ENCODE assay signal across 22 mouse cellular contexts in genomic region chr9:102981791-102982190, GRCm38 (mm10). TPM values are rescaled to one million over a fixed set of nuclear protein-coding genes. Genes with fewer than 3 reads are reported as not detected.
"Had no signal": no experiment of that assay in that cellular context is flagged by ENCODE, and none has a peak within 500 bp of the region (broad histone marks: within the 10 kb centered on the region; RNA-seq: fewer than 3 reads in every experiment).

No protein-coding gene starts in this region.

- H3K9me3 ChIP-seq: intestine, embryonic 15.5 days; kidney, embryonic 15.5 days; limb, embryonic 12.5 days; limb, embryonic 15.5 days; liver, embryonic 13.5 days; midbrain, embryonic 12.5 days; midbrain, embryonic 15.5 days; neural tube, embryonic 12.5 days; neural tube, embryonic 15.5 days had no signal

- H3K36me3 ChIP-seq: intestine, embryonic 15.5 days; kidney, embryonic 15.5 days; limb, embryonic 12.5 days; limb, embryonic 15.5 days; liver, embryonic 13.5 days; midbrain, embryonic 12.5 days; midbrain, embryonic 15.5 days; neural tube, embryonic 12.5 days; neural tube, embryonic 15.5 days had no signal

- DNase-seq: kidney, adult 18-20 months; kidney, postnatal 10 days; kidney, postnatal 4 days; left cerebral cortex, postnatal 4 days; liver, embryonic 13.5 days; lung, adult 2 months; right cerebral cortex, adult 18-20 months; right cerebral cortex, postnatal 14 days; right cerebral cortex, postnatal 4 days; thymus, adult 18-20 months; thymus, postnatal 36 days had no signal

- H3K4me3 ChIP-seq: intestine, embryonic 15.5 days; kidney, embryonic 15.5 days; limb, embryonic 12.5 days; limb, embryonic 15.5 days; liver, embryonic 13.5 days; midbrain, embryonic 12.5 days; midbrain, embryonic 15.5 days; neural tube, embryonic 12.5 days; neural tube, embryonic 15.5 days had no signal

- H3K4me2 ChIP-seq: intestine, embryonic 15.5 days; kidney, embryonic 15.5 days; limb, embryonic 12.5 days; limb, embryonic 15.5 days; liver, embryonic 13.5 days; midbrain, embryonic 12.5 days; midbrain, embryonic 15.5 days; neural tube, embryonic 12.5 days; neural tube, embryonic 15.5 days had no signal

- H3K4me1 ChIP-seq: midbrain, embryonic 12.5 days; midbrain, embryonic 15.5 days; neural tube, embryonic 12.5 days; neural tube, embryonic 15.5 days had no signal

- H3K27me3 ChIP-seq: intestine, embryonic 15.5 days; limb, embryonic 15.5 days; liver, embryonic 13.5 days; midbrain, embryonic 12.5 days; midbrain, embryonic 15.5 days; neural tube, embryonic 12.5 days; neural tube, embryonic 15.5 days had no signal

- H3K27ac ChIP-seq: intestine, embryonic 15.5 days; kidney, embryonic 15.5 days; limb, embryonic 12.5 days; limb, embryonic 15.5 days; liver, embryonic 13.5 days; macrophage; midbrain, embryonic 12.5 days; midbrain, embryonic 15.5 days; neural tube, embryonic 12.5 days; neural tube, embryonic 15.5 days had no signal

- ATAC-seq: intestine, embryonic 15.5 days; lung, postnatal 0 days; midbrain, embryonic 15.5 days had no signal

- H3K9ac ChIP-seq: intestine, embryonic 15.5 days; kidney, embryonic 15.5 days; limb, embryonic 12.5 days; limb, embryonic 15.5 days; liver, embryonic 13.5 days; midbrain, embryonic 12.5 days; midbrain, embryonic 15.5 days; neural tube, embryonic 12.5 days; neural tube, embryonic 15.5 days had no signal

RNA-seq across cellular contexts. Expression of gene Slco2a1, which starts 6.7 kb away (rescaled TPM):
- total RNA-seq: megakaryocyte, adult 5-6 weeks had no signal
- polyA plus RNA-seq: macrophage had no signal
